ENCODE assay signal across 8 mouse cellular contexts in genomic region chr2:31787029-31787428, GRCm38 (mm10). TPM values are rescaled to one million over a fixed set of nuclear protein-coding genes. Genes with fewer than 3 reads are reported as not detected.
DNase-seq lines count a peak whose midpoint lies in the region; ATAC-seq lines count a peak whose summit lies in the region.

No protein-coding gene starts in this region.

- no peak overlapping the region for H3K9ac ChIP-seq in heart, embryonic 11.5 days (ENCODE audit: low read depth, low read length)
- no peak overlapping the region for H3K9ac ChIP-seq in neural tube, embryonic 14.5 days (replicated peaks; ENCODE audit: low read depth, low read length)

- H3K9me3 ChIP-seq in heart, embryonic 11.5 days (replicated peaks; ENCODE audit: control insufficient read depth, low read length) = no peaks in the 10 kb centered on the region
- H3K9me3 ChIP-seq in neural tube, embryonic 14.5 days (ENCODE audit: control insufficient read depth, low read length) = no peaks in the 10 kb centered on the region

- H3K4me3 ChIP-seq in heart, embryonic 11.5 days (ENCODE audit: low read depth, low read length) = no peak overlapping the region
- H3K4me3 ChIP-seq in neural tube, embryonic 14.5 days (ENCODE audit: low read depth, low read length) = no peak overlapping the region

- peak; percentile 68 for DNase-seq in heart, adult 8-10 months (ENCODE audit: low spot score)
- peak; percentile 83 for DNase-seq in adrenal gland, postnatal 25 days
- DNase-seq in embryo, embryonic 9.5 days (ENCODE audit: extremely low spot score) = peak; percentile 80
- DNase-seq in hindlimb bud, embryonic 11.5 days (ENCODE audit: extremely low spot score, low read depth, low spot score) = peak; percentile 31
- peak; percentile 70 to 74 for DNase-seq in left cerebral cortex, postnatal 25 days (ENCODE audit: low spot score in 2 of 2)
- peak; percentile 38 to 43 for DNase-seq in thymus, adult 18-20 months

- ATAC-seq in heart, embryonic 11.5 days (replicated peaks; ENCODE audit: insufficient number of reproducible peaks, low FRiP score, low TSS enrichment) = no peak
- 0 out of 2 replicates have a peak, but pooled peaks have one; percentile 21 for ATAC-seq in neural tube, embryonic 14.5 days (ENCODE audit: low read depth)

- H3K27me3 ChIP-seq in heart, embryonic 11.5 days (ENCODE audit: control insufficient read depth, insufficient read depth, low read length) = no peaks in the 10 kb centered on the region
- no peaks in the 10 kb centered on the region for H3K27me3 ChIP-seq in neural tube, embryonic 14.5 days (ENCODE audit: control insufficient read depth, insufficient read depth, low read length)

- H3K27ac ChIP-seq in heart, embryonic 11.5 days (ENCODE audit: low read depth, low read length) = no peak overlapping the region
- no peak overlapping the region for H3K27ac ChIP-seq in neural tube, embryonic 14.5 days (ENCODE audit: low read depth, low read length)

- intact Hi-C loops in left cerebral cortex, postnatal 25 days (cut with DNase I) = loop anchor here (2.0 to 5.0 kb wide), 2 partner anchors 98 to 305 kb away; no protein-coding TSS in a partner anchor

- H3K4me2 ChIP-seq in heart, embryonic 11.5 days = no peak overlapping the region
- no peak overlapping the region for H3K4me2 ChIP-seq in neural tube, embryonic 14.5 days (ENCODE audit: low read depth, low read length)

- peaks cover 46% of the 10 kb centered on the region for H3K36me3 ChIP-seq in heart, embryonic 11.5 days (ENCODE audit: control insufficient read depth, insufficient read depth, low read length)
- peaks cover 24% of the 10 kb centered on the region for H3K36me3 ChIP-seq in neural tube, embryonic 14.5 days (ENCODE audit: control insufficient read depth, insufficient read depth, low read length)

- 27% methylated on average over 7 of the region's 7 CpGs for WGBS in heart, embryonic 11.5 days (ENCODE audit: insufficient replicate concordance)
- WGBS in neural tube, embryonic 14.5 days = 18% methylated on average over 7 of the region's 7 CpGs

- no peaks in the 10 kb centered on the region for H3K4me1 ChIP-seq in heart, embryonic 11.5 days (ENCODE audit: control insufficient read depth, insufficient read depth, low read length)
- peaks cover 3% of the 10 kb centered on the region; the same call in 1 of the 2 replicates for H3K4me1 ChIP-seq in neural tube, embryonic 14.5 days (ENCODE audit: control insufficient read depth, insufficient read depth, low read length)

RNA-seq across cellular contexts. Expression of gene Qrfp, which starts 23.4 kb away (rescaled TPM):
- total RNA-seq in heart, adult 8-10 months (2022) = not detected
- polyA plus RNA-seq in heart, embryonic 11.5 days (2014; fragmentation: Nextera tagmentation; extraction: Ambion mirVana) = not detected in 2 replicates
- total RNA-seq in adrenal gland, postnatal 25 days (2021) = not detected in 2 replicates
- not detected for total RNA-seq in left cerebral cortex, postnatal 25 days (2021)
- polyA plus RNA-seq in neural tube, embryonic 14.5 days (2014; fragmentation: Nextera tagmentation; extraction: Ambion mirVana) = 0.09 TPM in 1 of 2 replicates, not detected in the other

RNA-seq across cellular contexts. Expression of gene Fibcd1, which starts 58.8 kb away (rescaled TPM):
- total RNA-seq in heart, adult 8-10 months (2022) = not detected
- 0.06 TPM in 1 of 2 replicates, not detected in the other for polyA plus RNA-seq in heart, embryonic 11.5 days (2014; fragmentation: Nextera tagmentation; extraction: Ambion mirVana)
- total RNA-seq in adrenal gland, postnatal 25 days (2021) = 0.06 TPM in 1 of 2 replicates, not detected in the other
- total RNA-seq in left cerebral cortex, postnatal 25 days (2021) = 10 to 100 TPM in 1 of 2 experiments, 1 to 10 TPM in 1; 9.1 to 10.4 TPM
- polyA plus RNA-seq in neural tube, embryonic 14.5 days (2014; fragmentation: Nextera tagmentation; extraction: Ambion mirVana) = 3.8 and 4.3 TPM in 2 replicates

Comparison
In these comparisons a context has a peak if more than half of its experiments do, and no peak if none do; other contexts are left out.
1. DNase-seq: peak in every context shown above with its lines; median percentile 83 in adrenal gland, postnatal 25 days; 80 in embryo, embryonic 9.5 days; 72 in left cerebral cortex, postnatal 25 days; 68 in heart, adult 8-10 months; 40 in thymus, adult 18-20 months; 31 in hindlimb bud, embryonic 11.5 days.